Mouse (Mus musculus) embryonic fibroblast, embryonic 13.5 days (primary cell): Measurements from ENCODE around the gene Tmigd3.

Source experiments
- CTCF ChIP-seq: IDR thresholded peaks from 2 replicates; pipeline ENCODE4 v1.5.1; 2011; ENCODE audit warnings: mild to moderate bottlenecking, control low read depth, low read length, moderate library complexity, borderline replicate concordance; ENCODE audit not compliant: insufficient read depth
- POLR2A ChIP-seq: IDR thresholded peaks from 2 replicates; pipeline ENCODE4 v1.6.1; 2011; ENCODE audit warnings: low read depth, mild to moderate bottlenecking, control low read depth, low read length, moderate library complexity

DNA sequence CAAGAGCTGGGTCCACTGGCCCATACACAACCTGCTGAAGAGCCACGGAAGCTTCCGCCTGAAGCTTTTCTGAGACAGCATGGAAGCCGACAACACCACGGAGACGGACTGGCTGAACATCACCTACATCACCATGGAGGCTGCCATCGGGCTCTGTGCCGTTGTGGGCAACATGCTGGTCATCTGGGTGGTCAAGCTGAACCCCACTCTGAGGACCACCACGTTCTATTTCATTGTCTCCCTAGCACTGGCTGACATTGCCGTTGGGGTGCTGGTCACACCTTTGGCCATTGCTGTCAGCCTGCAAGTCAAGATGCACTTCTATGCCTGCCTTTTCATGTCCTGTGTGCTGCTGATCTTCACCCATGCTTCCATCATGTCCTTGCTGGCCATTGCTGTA is 34.0 kb downstream of the Tmigd3 start:
- TF ChIP-seq CTCF (no peak), POLR2A (no peak)
